Mouse (Mus musculus): ENCODE measurements around the gene Gm20517. TPM values are rescaled to one million over a fixed set of nuclear protein-coding genes. Genes with fewer than 3 reads are reported as not detected.

The Gm20517 gene
- total RNA-seq, 4 experiments from 2014 or later, result 3.5 to 6.0 (median 5.1) TPM

DNA sequence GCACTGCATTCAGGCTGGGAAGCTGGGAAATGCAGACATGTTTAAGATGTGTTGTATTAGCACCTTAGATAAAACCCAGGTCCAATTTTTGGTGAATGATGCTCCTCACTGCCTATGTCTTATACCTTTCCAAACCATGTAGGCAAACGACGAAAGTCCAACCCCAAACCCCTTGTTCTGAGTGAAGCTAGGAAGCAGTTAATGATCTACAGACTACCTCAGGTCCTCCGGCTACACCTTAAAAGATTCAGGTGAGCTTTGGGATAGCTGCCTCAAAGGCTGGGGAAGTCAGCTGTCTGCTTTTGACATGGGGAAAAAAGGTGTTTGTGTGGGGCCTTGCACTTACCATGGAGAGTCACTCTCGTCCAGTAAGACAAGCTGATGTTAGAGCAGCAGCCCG lies 67.3 kb downstream of the Gm20517 start:
- DNase-seq, result no peak

DNA sequence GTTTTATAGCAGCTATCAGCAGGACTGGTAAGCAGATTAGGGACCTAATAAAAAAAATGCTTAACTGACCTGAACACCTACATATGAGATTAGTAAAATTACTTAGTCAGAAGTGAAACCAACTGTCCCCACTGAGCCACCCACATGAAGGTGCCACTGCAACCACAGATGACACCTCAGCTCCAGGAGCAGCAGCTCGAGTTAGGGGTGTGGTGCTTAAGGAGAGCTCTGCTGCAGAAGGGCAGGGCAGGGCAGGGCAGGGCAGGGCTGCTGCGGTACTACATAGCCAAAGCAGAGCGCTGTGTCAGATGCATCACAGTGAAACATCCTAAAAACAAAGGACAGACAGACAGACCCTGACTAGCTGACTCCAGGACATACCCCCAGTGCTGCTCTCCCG lies 71.4 kb downstream of the Gm20517 start:
- no peak for DNase-seq

DNA sequence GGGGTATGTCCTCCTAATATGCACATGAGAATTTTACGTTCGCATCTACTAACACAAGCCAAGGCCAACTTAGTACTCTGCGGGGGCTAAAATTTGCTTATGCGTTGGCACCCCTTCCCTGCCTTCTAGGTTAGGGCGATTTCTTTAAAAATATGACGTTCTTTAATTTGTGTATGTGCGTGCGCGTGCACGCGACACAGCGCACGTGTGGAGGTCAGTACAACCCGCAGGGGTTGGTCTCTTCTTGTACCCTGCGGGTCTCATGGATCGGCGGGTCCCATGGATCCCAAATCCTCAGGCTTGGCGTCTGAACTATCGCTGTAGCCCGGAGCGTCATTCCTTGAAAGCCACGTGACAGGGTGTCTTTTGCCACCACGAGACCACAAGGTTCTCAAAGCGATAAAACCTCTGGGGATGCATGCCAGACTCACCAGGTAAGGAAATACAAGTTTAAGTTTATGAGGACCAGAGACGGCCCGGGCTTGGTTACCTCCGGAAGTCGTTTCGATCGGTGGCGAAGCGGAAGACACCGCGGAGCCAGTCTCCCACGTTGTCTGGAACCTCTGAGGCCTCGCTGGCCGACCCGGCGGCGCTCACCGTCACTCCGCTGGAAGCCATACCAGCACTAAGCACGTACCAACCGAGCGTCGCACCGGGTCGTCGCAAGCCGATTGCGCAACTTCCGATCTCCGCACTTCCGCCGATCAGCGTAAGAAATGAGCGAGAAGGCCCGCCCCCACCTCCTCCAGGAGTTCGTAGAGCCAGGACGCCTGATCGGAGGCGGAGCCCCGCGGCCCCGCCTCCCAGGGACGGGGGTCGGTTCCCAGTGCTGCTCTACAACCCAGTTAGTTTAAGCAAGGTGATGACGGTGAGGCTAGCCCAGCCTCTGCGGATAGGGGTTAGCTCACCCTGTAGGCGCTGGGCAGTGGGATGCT lies 76.3 kb downstream of the Gm20517 start:
- peak; percentile 93 for DNase-seq

DNA sequence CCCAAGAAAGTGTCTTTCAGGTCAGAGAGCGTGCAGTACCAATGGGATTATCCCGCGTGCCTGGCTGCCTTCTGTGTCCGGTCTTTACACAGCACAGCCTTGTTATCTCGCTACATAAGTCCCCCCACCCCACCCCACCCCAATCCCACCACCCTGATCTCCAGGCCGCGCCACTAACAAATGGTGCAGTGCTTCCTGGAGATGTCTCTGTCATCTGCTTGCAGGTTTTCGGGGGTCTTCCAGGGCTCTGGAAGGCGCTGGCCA lies 76.9 kb downstream of the Gm20517 start, which contains the start of gene Tomm6:
Tomm6 (minus strand) TSS at position 43 of the 264 bp plus-strand sequence.
- DNase-seq, result no peak

DNA sequence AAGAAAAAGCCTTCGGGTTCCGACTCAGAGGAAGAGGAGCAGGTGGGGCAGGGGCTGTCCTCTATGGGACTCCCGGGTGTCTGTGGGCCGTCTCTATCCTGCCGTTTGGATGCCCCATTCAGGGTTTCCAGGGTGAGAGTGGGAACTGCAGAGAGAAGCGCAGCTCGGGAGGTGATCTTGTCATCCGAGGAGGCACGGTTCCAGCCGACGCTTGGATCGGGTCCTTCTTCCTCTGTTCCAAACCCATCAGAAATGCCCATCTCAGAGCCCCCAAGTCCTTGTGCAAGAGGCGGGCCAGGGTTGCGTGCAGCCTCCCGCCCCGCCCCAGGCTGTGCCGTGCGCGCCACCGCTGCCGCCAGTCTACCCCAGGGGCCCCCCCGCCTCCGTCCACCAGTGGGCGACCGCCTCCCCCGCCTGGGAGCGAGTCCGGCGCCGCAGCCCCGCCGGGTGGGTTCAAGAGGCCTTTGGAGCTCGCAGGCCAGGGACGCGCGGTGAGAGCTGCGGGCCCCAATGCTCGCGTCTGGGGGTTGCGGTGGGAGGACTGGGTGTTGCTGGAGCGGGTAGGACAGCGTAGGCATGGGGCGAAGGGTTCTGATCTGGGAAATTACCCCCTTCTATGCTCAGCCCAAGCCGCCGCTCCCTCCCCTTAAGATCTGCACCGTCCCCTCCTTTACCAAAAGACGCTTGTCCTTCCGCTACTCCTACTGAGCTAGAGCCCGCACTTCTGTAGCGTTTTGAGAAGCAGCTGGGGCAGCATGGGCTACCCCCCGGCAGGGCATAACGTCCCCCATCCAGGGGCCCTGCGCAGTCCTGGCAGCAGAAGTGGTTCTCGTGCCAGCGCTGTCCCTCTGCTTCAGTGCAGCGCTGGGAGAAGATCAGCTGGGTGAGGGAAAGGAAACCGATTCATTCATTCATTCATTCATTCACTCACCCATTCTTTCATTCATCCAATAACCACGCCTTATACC lies 77.5 kb downstream of the Gm20517 start, which contains the start of gene Frs3:
Frs3 (plus strand) TSS at position 423 of the 968 bp plus-strand sequence.
- peak; percentile 68 for DNase-seq

DNA sequence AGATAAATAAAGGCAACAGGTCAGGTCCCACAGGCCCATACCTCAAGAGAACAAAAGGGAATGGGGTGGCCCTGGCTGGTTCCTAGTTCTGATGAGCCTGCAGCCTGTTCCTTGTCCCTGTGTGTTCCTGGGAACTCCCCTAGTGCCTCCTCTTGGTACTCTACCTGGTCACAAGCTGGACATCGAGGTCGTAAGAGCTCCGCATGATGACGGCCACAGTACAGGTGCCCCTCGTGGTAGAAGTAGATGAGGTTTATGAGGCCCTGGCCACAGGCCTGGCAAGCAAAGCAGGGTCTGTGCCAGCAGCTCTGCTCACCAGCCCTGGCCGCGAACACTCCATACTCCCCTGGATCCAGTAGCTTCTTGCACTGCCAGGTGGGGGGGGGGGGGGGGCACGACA lies 78.5 kb downstream of the Gm20517 start:
- DNase-seq, result no peak

DNA sequence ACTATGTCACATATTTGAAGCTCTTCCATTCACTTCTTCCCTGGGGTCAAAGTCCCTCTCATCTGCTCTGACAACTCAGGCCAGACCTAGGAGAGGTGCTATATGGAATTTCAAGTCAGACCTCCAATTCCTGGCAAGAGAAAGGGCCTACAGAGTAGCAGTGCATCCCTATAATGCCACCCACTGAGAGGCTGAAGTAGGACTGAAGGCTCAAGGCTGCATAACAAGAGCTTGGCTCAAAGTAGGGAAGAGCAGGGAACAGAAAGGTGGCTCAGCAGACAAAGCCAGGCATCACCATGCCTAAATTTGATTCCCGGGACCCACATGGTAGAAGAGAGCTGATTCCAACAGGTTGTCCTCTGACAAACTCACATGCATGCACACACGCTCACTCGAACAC lies 80.3 kb downstream of the Gm20517 start:
- no peak for DNase-seq

DNA sequence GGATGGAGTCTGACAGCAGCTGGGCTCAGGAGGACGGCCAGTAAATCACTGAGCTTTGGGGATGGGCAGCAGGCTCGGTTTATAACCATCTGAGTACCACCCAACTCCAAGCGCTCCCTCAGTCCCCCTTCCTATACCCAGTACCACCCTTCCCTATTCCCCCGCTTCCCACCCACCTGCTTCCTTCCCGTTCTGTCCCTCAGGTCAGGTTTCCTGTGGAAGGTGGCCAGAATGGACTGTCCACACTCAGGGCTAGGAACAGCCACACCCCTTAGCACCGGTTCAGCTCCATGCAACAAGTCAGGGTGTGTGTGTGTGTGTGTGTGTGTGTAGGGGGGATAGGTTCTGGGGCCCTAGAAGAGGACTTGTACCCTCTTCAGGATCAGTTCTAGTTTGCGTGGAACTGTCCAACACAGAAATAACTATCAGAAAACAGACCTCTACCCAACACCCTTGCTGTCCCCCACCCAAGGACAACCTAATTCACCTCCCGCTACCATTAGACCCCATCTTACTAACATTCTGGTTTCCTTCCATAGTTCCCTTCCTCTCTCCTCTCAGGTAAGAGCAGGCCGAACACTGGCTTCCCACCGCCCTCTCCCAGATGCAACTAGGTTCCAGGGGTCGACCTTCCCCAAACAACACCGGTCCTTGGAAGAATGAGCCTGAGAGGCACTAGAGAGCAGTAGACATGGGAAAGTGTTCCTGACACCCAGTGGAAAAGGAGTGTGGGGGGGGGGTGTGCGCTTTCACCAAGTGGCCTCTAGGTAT lies 82.5 kb downstream of the Gm20517 start:
- no peak for DNase-seq

DNA sequence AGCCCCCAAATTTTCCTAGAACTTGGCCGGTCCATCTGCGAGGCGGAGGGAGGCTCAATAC lies 82.9 kb downstream of the Gm20517 start, which contains the start of gene Gm21981:
Gm21981 (minus strand) TSS at position 14 of the 61 bp plus-strand sequence.
- no peak for DNase-seq

DNA sequence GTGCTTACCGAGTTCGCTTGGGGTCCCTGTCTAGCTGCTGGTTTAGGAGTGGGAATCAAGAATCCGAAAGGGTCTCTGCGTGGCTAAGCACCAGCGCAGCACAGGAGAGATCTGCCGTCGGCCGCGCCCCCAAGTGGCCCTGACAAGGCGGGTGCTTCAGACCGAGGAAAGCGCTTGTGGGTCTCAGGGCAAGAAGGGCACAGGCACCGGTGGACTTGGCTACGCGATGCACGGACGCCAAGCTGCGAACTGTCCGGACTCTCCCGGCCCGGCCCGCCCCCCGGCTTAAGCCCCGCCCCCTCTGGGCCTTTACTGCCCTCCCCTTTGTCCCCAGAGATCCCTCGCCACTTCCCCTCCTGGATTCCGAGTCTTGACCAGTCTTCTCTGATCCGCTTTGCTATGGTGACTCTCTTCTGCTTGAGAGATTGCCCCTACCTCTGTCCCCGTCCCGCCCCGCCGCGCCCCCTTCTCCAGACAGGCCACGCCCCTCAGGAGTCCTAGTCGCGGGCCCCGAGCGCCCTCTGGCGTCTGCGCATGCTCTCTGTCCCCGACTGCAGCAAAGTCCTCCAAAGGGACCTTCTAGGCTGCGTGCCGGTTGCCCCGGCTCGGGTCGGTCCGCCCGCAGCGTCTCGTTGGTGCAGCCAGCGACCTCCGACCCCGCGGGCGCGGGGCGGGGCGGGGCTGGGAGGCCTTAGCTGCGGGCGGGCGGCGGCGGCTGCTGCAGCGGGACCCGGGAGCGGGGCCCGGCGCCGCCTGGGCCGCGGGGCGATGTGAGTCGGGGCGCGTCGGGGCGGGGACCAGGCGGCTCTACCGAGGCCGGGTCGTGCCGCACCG lies 83.3 kb downstream of the Gm20517 start, which contains the start of gene Prickle4:
Prickle4 (minus strand) TSS at position 234 of the 834 bp plus-strand sequence.
- DNase-seq, result peak; percentile 97

DNA sequence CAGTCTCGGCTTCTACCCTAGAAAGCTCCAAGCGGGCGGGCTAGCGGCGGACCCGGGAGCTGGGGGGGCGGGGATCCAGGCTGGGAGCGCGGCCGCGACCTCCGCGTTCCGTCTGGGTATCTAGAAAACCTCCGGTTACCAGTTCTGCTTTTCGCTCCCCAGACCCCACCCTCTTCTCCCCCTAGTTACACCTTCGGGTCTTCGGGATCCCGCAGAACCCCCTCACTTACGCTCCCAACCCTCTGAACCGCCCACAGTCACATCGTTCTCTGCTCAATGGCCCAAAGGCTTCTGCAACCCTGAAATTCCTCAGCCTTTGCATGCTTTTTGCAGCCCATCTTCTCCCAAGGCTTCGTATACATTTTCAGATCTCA lies 83.9 kb downstream of the Gm20517 start:
- no peak for DNase-seq

DNA sequence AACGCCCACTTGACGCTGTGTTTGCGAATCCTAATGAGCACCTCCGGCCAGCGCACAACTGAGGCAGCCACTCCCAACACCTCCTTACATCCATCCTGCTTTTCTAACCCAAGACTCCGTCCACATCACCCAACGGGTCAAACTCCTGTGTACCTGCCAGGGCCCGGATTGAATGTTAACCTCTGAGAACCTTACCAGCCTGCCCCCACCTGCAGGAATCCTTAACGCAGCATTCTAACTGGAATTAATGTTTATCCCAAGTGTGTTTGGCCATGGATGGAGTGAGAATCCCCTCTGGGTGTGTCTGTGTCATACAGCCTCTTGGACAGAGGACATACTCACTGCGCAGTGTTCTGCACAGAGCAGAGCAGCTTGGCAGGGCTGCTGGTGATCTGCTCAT lies 86.8 kb downstream of the Gm20517 start:
- DNase-seq, result no peak

DNA sequence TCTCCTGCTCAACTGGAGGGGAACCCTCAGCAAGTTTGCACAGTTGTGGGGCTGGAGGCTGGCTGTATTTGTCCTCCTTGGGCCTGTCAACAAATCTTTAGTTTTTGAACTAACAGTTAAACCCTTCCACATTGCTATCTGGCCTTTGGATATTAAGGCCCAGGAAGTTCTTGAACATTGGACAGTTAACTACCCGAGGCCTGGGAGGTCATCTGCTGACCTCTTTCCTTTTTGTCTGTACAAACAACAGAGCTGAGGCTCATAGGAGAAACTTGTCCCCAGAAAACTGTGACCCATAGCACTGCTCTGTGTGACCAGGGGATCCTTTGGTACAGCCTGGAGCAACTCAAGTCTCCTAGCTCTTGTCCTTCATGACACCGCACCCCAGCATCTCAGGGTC lies 87.7 kb downstream of the Gm20517 start:
- DNase-seq, result no peak

DNA sequence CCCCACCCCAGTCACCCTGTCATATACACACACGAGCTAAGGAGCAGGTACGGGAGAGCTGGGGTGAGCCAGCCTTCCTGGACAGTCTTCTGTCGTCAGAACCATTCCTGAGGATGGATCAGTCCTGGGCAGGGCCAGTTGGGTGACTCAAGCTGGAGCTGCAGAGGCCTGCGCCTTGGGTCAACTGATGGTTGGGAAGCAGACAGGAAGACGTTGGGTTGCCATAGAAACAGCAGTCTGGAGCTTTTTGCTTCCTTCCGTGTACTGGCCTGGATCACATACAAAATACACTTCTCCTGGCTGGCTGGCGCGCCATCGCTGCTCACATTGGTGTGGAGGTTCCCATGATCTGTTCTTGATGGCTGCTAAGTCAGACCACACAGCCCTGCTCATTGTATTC lies 90.4 kb downstream of the Gm20517 start:
- DNase-seq, result no peak

DNA sequence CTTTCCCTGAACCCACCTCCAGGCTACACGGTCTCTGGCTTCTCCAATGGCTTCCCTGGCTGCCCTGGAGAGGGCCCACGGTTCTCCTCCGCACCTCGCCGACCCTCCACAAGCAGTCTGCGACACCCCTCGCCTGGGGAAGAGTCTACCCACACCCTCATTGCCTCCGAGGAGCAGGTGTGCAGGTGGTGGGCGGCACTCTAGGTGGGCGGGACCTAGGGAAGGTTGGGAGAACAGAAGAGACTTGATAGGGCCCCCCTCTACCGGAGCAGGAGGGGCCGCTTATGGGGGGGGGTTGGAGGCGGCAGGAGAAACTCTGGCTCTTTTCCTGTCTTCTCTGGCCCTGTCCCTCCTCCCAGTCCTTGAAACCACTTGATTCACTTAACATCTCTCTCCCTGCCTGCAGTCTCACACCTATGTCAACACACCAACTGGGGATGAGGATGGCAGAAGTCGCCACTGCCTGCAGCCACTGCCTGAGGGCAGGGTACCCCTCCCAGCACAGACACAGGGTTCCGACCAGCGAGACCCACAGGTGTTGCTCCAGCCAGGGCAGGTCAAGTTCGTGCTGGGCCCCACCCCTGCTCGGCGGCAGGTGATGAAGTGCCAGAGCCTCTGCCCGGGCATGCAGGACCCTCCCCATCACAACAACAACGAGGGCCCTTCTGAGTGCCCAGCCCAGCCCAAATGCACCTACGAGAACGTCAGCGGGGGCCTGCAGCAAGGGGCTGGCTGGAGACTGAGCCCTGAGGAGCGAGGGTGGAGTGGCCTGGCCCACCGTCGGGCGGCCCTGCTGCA lies 91.4 kb downstream of the Gm20517 start:
- no peak for DNase-seq

DNA sequence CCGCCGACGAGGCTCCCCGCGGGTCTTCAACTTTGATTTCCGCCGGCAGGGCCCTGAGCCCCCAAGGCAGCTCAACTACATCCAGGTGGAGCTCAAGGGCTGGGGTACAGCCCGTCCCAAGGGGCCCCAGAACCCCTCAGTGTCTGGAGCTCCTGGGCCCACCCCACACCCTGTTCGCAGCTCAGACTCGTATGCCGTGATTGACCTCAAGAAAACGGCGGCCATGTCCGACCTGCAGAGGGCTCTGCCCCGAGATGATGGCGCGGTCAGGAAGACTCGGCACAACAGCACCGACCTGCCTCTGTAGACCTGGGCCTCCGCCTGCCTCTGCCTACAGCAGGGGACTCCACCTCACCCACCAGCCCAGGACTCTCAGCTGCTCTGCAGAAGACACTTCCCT lies 92.2 kb downstream of the Gm20517 start:
- DNase-seq, result no peak

DNA sequence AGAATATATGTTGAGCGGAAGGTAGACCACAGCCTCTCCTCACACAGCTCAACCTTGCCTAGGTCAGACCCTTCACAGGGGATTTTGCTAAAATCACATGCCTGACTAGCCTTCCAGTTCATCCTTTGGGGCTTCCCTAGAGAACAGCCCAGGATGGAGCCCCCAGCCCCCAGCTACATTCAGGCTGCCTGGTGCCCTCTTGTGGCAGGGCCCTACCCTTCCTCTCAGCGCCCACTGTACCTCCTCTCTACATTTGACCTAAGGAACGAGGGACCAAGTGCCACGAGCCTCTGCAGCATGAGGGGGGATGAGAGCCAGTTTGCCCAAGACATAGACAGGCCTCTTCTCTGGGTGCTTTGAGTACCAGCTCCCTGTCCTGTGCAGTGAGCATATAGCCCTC lies 93.3 kb downstream of the Gm20517 start:
- DNase-seq, result no peak

DNA sequence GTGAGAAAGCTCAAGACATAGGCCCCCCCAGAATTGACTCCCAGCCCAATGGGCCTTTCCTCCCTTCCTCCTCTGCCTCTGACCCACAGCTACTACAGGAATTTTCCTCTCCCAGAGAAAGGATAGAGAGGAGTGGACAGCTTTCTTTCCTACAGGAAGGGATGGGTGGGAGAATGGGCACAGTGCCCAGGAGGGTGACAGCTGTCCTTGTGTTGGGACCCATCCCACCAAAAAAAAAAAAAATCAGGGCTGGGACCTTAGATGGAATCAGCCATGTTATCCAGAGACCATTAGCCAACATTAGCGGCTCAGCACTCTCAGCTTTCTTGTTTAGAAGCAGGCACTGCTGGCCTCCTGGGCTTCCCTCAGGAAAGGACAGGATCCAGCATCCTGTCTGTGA lies 94.8 kb downstream of the Gm20517 start:
- no peak for DNase-seq

DNA sequence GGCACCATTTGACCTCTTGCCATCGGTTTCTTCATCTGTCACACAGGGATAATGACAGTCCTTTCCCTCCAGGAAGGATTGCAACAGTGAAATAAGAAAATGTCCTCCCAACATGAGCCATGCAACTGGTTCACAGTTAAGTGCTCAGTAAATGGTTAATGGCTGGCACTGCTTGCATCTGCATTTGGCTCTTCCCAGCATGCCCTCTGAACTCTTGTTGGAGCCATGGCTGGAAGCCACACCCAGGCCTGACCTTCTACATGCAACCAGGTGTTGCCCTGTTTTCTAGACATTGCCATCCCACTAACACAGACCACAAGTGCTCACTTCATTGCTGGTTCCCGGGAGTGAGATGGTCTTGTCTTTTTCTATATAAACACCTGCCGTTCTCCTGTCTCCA lies 96.6 kb downstream of the Gm20517 start:
- DNase-seq, result no peak

DNA sequence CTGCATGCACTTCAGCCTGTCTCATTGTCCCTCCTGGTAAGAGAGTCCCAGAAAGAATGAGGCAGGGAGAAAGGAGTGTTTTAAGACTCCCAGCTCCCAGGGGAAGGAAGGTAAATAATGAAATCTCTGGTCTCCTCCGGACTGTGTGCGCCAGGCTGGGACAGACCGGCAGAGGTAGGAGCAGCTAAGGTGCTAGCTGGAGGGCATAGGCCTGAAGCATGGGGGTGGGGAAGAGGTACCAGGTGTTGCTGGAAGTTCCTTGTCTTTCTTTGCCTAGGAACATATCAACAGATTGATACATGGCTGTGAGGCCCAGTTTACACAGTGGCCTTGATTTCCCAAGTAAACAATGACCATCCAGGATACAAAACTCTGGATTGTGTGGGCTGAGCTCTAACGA lies 97.6 kb downstream of the Gm20517 start:
- no peak for DNase-seq

DNA sequence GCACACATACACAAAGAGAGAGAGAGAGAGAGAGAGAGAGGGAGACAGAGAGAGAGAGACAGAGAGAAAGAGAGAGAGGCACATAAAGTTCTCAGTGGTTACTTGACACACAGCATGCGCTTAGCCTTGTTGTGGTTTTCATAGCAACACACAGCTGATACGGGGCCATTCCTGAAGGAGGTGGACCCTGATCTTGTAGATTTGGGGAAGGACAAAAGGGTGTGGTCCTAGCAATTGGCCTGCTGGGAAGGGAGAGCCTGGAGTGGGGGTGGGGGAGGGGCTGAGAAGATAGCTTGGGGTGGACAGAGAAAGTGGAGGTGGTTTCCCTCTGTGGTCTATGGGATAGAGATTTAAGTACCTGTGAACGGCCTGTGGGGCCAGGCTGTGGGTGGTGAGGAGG lies 98.6 kb downstream of the Gm20517 start:
- no peak for DNase-seq

Measured in adrenal gland, adult 8-10 months (tissue).